Mouse (Mus musculus): Measurements from ENCODE around the gene Cby3. TPM values are rescaled to one million over a fixed set of nuclear protein-coding genes. Genes with fewer than 3 reads are reported as not detected.
"Not testable (repeated sequence)": the region's sequence is repeated elsewhere in the genome, so short reads cannot be mapped to it uniquely, and the experiment has no call there.

The Cby3 gene
- polyA plus RNA-seq, 1 experiment from 2014 or later, result 0.49 TPM

GRCm38 (mm10) chr11:50333181-50333580, 21.1 kb upstream of the Cby3 start:
- Histone ChIP-seq H3K9ac (no peak overlapping the region), H3K27ac (no peak overlapping the region), H3K4me1 (replicated peaks) (no peaks in the 10 kb centered on the region), H3K4me3 (replicated peaks) (no peak overlapping the region), H3K9me3 (no peaks in the 10 kb centered on the region), H3K36me3 (no peaks in the 10 kb centered on the region), H3K27me3 (replicated peaks) (no peaks in the 10 kb centered on the region), H3K4me2 (replicated peaks) (no peak overlapping the region)
- ATAC-seq, result no peak
- WGBS, result 86% methylated on average over 3 of the region's 3 CpGs

GRCm38 (mm10) chr11:50336126-50336525, 18.1 kb upstream of the Cby3 start:
- Histone ChIP-seq H3K9ac (no peak overlapping the region), H3K4me3 (replicated peaks) (no peak overlapping the region), H3K9me3 (no peaks in the 10 kb centered on the region), H3K27me3 (replicated peaks) (no peaks in the 10 kb centered on the region), H3K4me2 (replicated peaks) (no peak overlapping the region), H3K36me3 (no peaks in the 10 kb centered on the region), H3K27ac (no peak overlapping the region), H3K4me1 (replicated peaks) (no peaks in the 10 kb centered on the region)
- WGBS, result 31% methylated on average over 1 of the region's 1 CpGs
- ATAC-seq, result 0 out of 2 replicates have a peak, but pooled peaks have one; percentile 45

- H3K4me1 ChIP-seq (replicated peaks), result no peaks in the 10 kb centered on the region
- no peak for ATAC-seq
- no peaks in the 10 kb centered on the region for H3K9me3 ChIP-seq
- H3K36me3 ChIP-seq, result no peaks in the 10 kb centered on the region
- H3K4me3 ChIP-seq (replicated peaks), result no peak overlapping the region
- H3K27ac ChIP-seq, result no peak overlapping the region
- H3K9ac ChIP-seq, result no peak overlapping the region
- H3K4me2 ChIP-seq (replicated peaks), result no peak overlapping the region
- 60% methylated on average over 4 of the region's 4 CpGs for WGBS
- H3K27me3 ChIP-seq (replicated peaks), result no peaks in the 10 kb centered on the region
These were observed 17.4 kb upstream of the Cby3 start for GRCm38 (mm10) chr11:50336891-50337290.

- Histone ChIP-seq H3K4me1 (replicated peaks) (no peaks in the 10 kb centered on the region), H3K4me3 (replicated peaks) (no peak overlapping the region), H3K36me3 (no peaks in the 10 kb centered on the region), H3K4me2 (replicated peaks) (no peak overlapping the region), H3K9me3 (no peaks in the 10 kb centered on the region), H3K9ac (no peak overlapping the region), H3K27me3 (replicated peaks) (no peaks in the 10 kb centered on the region), H3K27ac (no peak overlapping the region)
- 72% methylated on average over 4 of the region's 4 CpGs for WGBS
- no peak for ATAC-seq
These were observed 8.8 kb upstream of the Cby3 start for GRCm38 (mm10) chr11:50345486-50345885.

- no peak overlapping the region for H3K27ac ChIP-seq
- H3K9me3 ChIP-seq, result no peaks in the 10 kb centered on the region
- H3K4me2 ChIP-seq (replicated peaks), result no peak overlapping the region
- H3K36me3 ChIP-seq, result no peaks in the 10 kb centered on the region
- no peaks in the 10 kb centered on the region for H3K27me3 ChIP-seq (replicated peaks)
- no peaks in the 10 kb centered on the region for H3K4me1 ChIP-seq (replicated peaks)
- no peak for ATAC-seq
- no peak overlapping the region for H3K9ac ChIP-seq
- H3K4me3 ChIP-seq (replicated peaks), result no peak overlapping the region
- 85% methylated on average over 9 of the region's 9 CpGs for WGBS
These were observed 7.8 kb upstream of the Cby3 start for GRCm38 (mm10) chr11:50346256-50347032.

GRCm38 (mm10) chr11:50352177-50352576, 2.1 kb upstream of the Cby3 start:
- no peaks in the 10 kb centered on the region for H3K27me3 ChIP-seq (replicated peaks)
- H3K9me3 ChIP-seq, result no peaks in the 10 kb centered on the region
- H3K4me3 ChIP-seq (replicated peaks), result no peak overlapping the region
- no peaks in the 10 kb centered on the region for H3K36me3 ChIP-seq
- 67% methylated on average over 2 of the region's 2 CpGs for WGBS
- ATAC-seq, result peak; percentile 92
- no peak overlapping the region for H3K9ac ChIP-seq
- H3K4me1 ChIP-seq (replicated peaks), result no peaks in the 10 kb centered on the region
- H3K27ac ChIP-seq, result peak overlapping the region; percentile 42; the same call in 1 of the 2 replicates
- no peak overlapping the region for H3K4me2 ChIP-seq (replicated peaks)

GRCm38 (mm10) chr11:50354851-50355250, 589 bp downstream of the Cby3 start:
- 57% methylated on average over 3 of the region's 3 CpGs for WGBS
- no peak overlapping the region for H3K9ac ChIP-seq
- H3K9me3 ChIP-seq, result no peaks in the 10 kb centered on the region
- no peak overlapping the region for H3K4me2 ChIP-seq (replicated peaks)
- no peak overlapping the region for H3K4me3 ChIP-seq (replicated peaks)
- no peaks in the 10 kb centered on the region for H3K36me3 ChIP-seq
- H3K27me3 ChIP-seq (replicated peaks), result no peaks in the 10 kb centered on the region
- no peak overlapping the region for H3K27ac ChIP-seq
- ATAC-seq, result no peak
- H3K4me1 ChIP-seq (replicated peaks), result 0 out of 2 replicates have a peak, but pooled peaks cover 6% of the 10 kb centered on the region

GRCm38 (mm10) chr11:50355395-50355794, 1.1 kb downstream of the Cby3 start:
- ATAC-seq, result no peak
- H3K4me3 ChIP-seq (replicated peaks), result no peak overlapping the region
- WGBS, result 56% methylated on average over 1 of the region's 1 CpGs
- H3K36me3 ChIP-seq, result no peaks in the 10 kb centered on the region
- H3K4me2 ChIP-seq (replicated peaks), result no peak overlapping the region
- 0 out of 2 replicates have a peak, but pooled peaks cover 6% of the 10 kb centered on the region for H3K4me1 ChIP-seq (replicated peaks)
- H3K27me3 ChIP-seq (replicated peaks), result no peaks in the 10 kb centered on the region
- H3K9me3 ChIP-seq, result no peaks in the 10 kb centered on the region
- no peak overlapping the region for H3K27ac ChIP-seq
- H3K9ac ChIP-seq, result no peak overlapping the region

- WGBS, result 2% methylated on average over 74 of the region's 74 CpGs
- peak; percentile 78 for ATAC-seq
These were observed 4.9 kb downstream of the Cby3 start for GRCm38 (mm10) chr11:50358950-50359861.

GRCm38 (mm10) chr11:50361282-50361681, 7.0 kb downstream of the Cby3 start:
- H3K4me3 ChIP-seq (replicated peaks); H3K9ac ChIP-seq; H3K4me2 ChIP-seq (replicated peaks); H3K27ac ChIP-seq; H3K27me3 ChIP-seq (replicated peaks); H3K9me3 ChIP-seq; H3K36me3 ChIP-seq; H3K4me1 ChIP-seq (replicated peaks); ATAC-seq: not testable (repeated sequence)
- WGBS, result 88% methylated on average over 1 of the region's 1 CpGs

More at GRCm38 (mm10) chr11:50358950-50359861, 4.9 kb downstream of the Cby3 start:
- 0 out of 2 replicates have a peak, but pooled peaks cover 6% of the 10 kb centered on the region for H3K4me1 ChIP-seq (replicated peaks)
- H3K9me3 ChIP-seq, result no peaks in the 10 kb centered on the region
- peak overlapping the region; percentile 95 for H3K4me2 ChIP-seq (replicated peaks)
- H3K36me3 ChIP-seq, result no peaks in the 10 kb centered on the region
- H3K4me3 ChIP-seq (replicated peaks), result peak overlapping the region; percentile 55
- H3K27me3 ChIP-seq (replicated peaks), result no peaks in the 10 kb centered on the region
- peak overlapping the region; percentile 48; the same call in 1 of the 2 replicates for H3K27ac ChIP-seq
- H3K9ac ChIP-seq, result peak overlapping the region; percentile 51

GRCm38 (mm10) chr11:50364548-50364947, 10.3 kb downstream of the Cby3 start:
- peak; percentile 69 for ATAC-seq
- H3K27me3 ChIP-seq (replicated peaks), result no peaks in the 10 kb centered on the region
- no peaks in the 10 kb centered on the region for H3K4me1 ChIP-seq (replicated peaks)
- no peak overlapping the region for H3K4me2 ChIP-seq (replicated peaks)
- no peaks in the 10 kb centered on the region for H3K36me3 ChIP-seq
- no peak overlapping the region for H3K4me3 ChIP-seq (replicated peaks)
- H3K9me3 ChIP-seq, result no peaks in the 10 kb centered on the region
- no peak overlapping the region for H3K27ac ChIP-seq
- WGBS, result 8% methylated on average over 4 of the region's 4 CpGs
- no peak overlapping the region for H3K9ac ChIP-seq

- Histone ChIP-seq H3K4me3 (replicated peaks) (no peak overlapping the region), H3K27ac (no peak overlapping the region), H3K27me3 (replicated peaks) (no peaks in the 10 kb centered on the region), H3K9ac (no peak overlapping the region), H3K36me3 (no peaks in the 10 kb centered on the region), H3K4me1 (replicated peaks) (no peaks in the 10 kb centered on the region), H3K4me2 (replicated peaks) (no peak overlapping the region), H3K9me3 (no peaks in the 10 kb centered on the region)
- ATAC-seq, result no peak
These were observed 11.1 kb downstream of the Cby3 start for GRCm38 (mm10) chr11:50365322-50365721.
